Mouse (Mus musculus) monocyte, adult 2 months (primary cell): ENCODE data around the gene Gng2.
"Not testable (repeated sequence)": the region's sequence is repeated elsewhere in the genome, so short reads cannot be mapped to it uniquely, and the experiment has no call there.

Experiments used
- DNase-seq, 2 experiments: peaks; one replicate each; pipeline ENCODE4 v3.0.0; 2022; ENCODE audit warnings: low spot score in 2 of 2, low read depth in 1 of 2

Gene Gng2

DNA sequence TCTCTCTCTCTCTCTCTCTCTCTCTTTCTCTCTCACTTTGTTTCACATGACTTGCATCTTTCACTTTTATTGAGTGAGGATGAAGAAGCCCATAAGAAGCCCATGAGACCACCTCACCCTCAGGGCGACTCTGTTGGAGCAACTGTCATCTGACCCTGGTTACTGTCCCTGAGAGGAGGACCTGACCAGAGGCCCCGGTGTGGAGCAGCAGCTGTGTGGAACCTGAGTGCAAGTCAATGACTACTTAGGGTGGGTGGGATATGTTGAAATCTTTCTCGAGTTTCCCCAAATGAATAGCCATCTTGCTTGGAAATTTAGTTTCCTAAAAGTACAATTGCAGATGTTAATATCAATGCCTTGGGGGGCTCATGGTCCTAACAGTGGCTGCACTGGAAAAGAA is 34.7 kb downstream of the Gng2 start:
- no peak for DNase-seq

DNA sequence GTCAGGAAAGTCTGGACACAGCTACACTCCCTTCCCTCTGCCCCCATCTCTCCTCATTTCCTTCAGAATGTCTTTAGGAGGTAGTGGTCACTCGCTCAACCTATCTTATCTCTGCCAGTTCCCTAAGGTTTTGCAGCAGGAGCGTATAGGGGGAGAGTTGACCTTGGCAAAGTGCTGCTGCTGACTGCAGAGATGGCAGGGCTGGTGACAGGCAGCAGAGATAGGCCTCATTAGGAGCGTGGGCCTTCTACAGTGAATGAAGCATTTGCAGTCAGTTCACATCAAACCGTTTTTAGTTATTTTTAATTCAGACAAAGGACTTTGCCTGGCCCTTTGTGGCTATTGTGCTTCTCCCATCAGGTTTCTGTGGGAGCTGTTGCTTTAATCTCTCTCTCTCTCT is 35.1 kb downstream of the Gng2 start:
- no peak for DNase-seq

- DNase-seq, result no peak
Measured at GRCm38 (mm10) chr14:19940066-19940465, 37.4 kb downstream of the Gng2 start.

DNA sequence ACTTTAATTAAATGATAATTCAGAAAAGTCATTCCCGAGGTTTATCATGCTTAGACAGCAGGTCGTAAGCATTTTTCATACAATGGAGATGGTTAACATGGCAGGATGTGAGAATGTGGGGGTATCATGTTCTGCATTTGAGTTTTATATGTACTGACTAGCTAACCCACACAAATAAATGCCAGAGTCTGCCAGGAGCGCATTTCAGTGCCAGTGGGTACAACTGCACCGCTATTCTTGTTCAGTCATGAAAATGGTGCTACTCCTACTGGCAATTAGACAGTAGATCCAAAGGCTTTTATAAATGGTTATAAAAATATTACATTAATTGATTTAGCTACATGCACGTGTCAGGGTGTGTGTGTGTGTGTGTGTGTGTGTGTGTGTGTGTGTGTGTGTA is 38.9 kb downstream of the Gng2 start:
- DNase-seq, result no peak

DNA sequence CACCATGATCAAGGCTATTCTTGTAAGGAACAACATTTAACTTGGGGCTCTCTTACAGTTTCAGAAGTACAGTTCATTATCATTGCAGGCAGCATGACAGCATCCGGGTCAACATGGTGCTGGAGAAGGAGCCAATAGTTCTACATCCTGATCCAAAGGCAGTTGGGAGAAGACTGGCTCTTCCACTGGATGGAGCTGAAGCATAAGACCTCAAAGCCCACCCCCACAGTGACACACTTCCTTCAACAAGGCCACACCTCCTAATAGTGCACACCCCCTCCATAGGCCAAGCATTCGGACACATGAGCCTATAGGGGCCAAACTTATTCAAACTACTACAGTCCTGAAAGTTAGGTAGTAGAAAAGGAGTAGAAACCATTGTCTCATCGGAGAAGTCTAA is 42.3 kb downstream of the Gng2 start:
- DNase-seq, result no peak

DNA sequence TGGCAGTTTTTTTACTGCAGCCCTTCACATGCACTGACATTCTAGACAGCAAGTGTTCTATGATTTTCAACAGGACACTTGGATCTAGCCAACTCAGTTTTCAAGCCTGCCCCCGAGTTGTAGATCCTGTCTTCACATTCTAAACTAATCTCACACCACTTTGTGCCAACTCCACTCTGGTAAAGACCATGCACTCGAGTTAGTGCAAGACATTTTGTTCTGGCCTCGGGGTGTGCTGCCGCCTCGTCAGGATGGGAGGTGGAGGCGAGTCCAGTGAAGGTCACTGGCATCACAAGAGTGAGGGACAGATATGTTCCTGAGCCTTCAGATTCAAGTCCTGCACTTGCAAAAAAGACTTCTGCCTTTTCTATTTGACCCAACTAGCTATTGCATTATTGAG is 44.1 kb downstream of the Gng2 start:
- DNase-seq, result no peak

GRCm38 (mm10) chr14:19927879-19928278 is 49.5 kb downstream of the Gng2 start:
- DNase-seq, result no peak

- no peak for DNase-seq
Measured at GRCm38 (mm10) chr14:19927156-19927555, 50.3 kb downstream of the Gng2 start.

DNA sequence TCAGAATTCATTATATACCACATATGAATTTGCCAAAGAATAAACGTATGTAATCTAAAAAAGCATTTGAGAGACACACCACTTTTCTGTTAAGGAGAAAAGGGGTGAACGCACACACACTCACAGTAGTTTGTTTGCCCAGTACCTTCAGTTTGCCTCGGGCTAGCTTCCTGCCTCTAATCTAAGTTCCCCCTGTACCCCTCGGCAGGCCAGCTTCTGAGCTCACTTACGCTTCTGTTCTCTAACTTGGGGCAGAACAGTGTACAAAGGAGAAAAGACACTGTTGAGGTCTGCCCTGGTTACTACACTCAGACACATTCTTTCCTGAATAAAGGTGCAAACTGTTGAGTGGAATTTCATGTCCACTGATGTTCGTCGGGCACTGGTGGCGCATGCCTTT is 51.1 kb downstream of the Gng2 start:
- no peak for DNase-seq

DNA sequence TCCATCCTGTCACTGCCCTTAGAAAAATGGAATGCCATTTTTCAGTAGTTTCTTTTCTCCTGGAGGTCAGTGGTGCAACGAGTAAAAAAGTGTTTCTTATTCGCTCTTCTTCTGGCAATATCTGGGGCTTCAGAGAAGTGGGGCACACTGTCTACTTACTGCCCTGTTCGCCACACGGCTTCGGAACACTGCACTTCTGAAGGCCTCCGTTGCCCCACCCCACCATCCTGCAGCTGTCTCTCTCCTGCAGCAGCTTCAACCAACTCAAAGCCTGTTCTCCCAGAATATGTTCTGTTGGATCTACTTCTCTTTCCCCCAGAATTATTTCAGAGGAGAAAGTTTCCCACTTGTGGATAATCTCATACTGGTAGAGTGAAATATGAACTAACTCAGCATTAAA is 52.3 kb downstream of the Gng2 start:
- no peak for DNase-seq

DNA sequence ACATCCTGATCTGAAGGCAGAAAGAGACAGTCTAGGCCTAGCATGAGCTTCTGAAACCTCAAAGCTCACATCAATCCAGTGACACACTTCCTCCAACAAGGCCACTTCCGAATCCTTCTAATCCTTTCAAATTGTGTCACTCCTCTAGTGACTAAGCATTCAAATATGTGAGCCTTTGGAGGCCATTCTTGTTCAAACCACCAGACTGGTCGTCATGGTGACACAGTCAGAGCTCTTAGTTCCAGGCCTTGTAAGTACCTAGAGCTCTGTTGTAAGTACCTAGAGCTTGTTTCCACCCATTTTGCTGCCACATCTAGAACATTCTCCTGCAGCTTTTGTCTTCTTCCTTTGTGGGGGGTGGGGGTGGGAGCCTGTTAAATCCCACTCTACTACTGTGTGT is 53.3 kb downstream of the Gng2 start:
- no peak for DNase-seq

- DNase-seq, result no peak
Measured at GRCm38 (mm10) chr14:19920254-19920691, 57.2 kb downstream of the Gng2 start.

DNA sequence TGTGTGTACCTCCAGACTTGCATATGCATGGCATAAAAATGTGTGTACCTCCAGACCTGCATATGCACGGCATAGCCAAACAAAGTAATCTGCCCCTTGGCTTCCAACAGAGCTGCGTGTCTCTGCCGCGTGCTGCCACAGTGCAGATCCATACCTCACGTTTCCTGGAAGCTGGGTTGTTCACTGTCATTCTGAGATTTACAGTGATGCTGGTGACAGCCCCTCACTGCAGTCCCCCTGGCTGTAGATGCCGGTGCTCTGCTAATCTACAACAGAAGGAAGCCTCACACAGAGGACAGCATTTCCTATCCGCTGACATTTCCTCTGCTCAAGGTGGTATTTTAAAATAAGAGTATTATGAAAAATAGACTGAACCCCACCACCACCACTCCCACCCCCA is 57.6 kb downstream of the Gng2 start:
- no peak for DNase-seq

DNA sequence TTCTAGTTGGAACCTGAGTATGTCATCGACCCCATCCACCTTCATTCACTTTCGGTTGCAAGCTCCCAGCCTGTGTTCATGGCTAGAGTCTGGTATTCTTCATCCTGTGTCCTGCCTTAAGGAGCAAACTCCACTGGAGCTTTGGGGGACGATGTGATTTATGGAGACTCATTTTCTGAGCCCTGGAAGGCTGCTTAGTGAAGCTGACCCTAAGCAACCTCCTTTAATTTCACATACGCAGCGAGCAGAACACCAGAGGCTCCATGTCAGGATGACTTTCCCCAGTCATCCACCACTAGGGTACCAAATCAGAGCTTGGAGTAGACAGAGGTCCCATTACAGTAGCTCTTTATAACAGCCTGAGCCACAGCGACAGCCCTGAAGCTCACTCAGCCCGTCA is 59.9 kb downstream of the Gng2 start:
- no peak for DNase-seq

GRCm38 (mm10) chr14:19916315-19916714 is 61.1 kb downstream of the Gng2 start:
- DNase-seq, result no peak

- DNase-seq, result no peak
Measured at GRCm38 (mm10) chr14:19912891-19913290, 64.5 kb downstream of the Gng2 start.

GRCm38 (mm10) chr14:19905615-19906014 is 71.8 kb downstream of the Gng2 start:
- no peak for DNase-seq

- no peak for DNase-seq
Measured at GRCm38 (mm10) chr14:19904821-19905220, 72.6 kb downstream of the Gng2 start.

DNA sequence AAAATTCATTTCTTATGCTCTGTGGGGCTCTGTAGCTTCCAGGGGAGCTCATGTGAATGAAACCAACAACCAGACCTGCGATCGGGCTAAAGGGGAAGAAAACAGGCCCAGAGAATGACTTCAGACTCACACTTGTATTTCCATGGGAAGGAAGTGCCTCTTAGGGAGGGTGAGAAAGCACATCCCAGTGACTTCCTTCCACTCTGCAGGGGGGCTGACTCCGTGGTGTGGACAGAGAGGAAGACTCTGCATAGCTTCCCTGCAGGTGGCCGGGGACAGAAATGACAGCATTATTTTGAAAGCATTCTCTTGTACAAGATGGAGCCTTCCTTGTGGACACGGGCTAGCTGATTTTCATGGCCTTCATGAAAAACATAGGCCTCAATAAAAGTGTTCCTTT is 73.4 kb downstream of the Gng2 start:
- DNase-seq, result no peak

- DNase-seq, result no peak
Measured at GRCm38 (mm10) chr14:19900492-19900891, 76.9 kb downstream of the Gng2 start.

DNA sequence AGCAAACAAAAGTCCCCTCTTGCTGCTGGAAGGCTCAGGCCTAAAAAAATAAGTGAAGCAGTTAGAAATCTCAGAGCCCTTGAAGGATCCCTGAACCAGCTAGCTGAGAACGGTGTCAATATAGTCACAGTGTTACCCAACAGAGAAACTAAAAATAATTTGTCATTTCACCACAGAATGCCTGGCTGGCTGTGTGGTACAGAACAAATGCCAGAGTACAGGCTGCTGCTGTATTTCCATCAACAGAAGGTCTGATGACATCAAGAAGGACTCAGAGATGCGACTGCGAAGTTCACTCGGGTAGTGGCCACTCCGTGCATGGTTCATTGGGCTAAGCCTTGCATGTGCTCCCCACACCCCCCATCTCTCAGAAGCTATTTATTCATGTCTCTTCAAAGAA is 89.9 kb downstream of the Gng2 start:
- no peak for DNase-seq

GRCm38 (mm10) chr14:19884431-19884830 is 93.0 kb downstream of the Gng2 start:
- DNase-seq, result not testable (repeated sequence)

DNA sequence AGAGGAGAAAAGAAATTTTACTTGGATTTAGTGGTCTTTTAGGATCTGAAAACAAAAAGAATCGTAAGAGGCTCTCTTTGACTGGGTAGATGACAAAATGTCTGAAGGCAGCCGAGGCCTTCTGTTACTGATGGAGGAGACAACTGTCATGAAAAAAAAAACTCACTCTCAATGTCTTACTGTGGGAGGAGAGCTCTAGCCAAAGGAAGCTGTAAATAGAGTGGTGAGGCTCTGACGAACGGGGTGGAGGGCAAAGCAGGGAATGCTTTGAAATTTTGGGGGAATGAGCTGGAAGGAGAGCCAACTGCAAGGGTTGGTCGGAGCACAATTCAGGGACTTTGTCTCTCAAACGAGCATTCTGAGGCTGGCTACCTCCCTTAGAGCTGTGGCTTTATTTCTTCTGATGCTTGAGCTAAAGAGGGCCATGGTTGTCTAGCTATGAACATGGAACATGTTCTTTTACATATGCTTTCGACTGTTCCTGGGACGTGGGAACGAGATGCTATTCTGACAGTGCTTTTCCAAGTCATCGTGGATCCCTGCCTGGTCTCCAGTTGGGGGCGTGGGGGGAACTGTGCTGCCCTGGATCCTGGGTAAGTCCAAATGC is 103.1 kb downstream of the Gng2 start:
- DNase-seq, result no peak
